Mouse (Mus musculus) kidney, adult 2 months (tissue): ENCODE measurements around the gene Nhsl2. TPM values are rescaled to one million over a fixed set of nuclear protein-coding genes. Genes with fewer than 3 reads are reported as not detected.
A peak's percentile ranks its signal among the peaks of the same experiment; 100 is the strongest.

Source experiments
- DNase-seq: peaks from one replicate; pipeline ENCODE4 v3.0.0; 2021
- H3K27ac ChIP-seq: fragments of 200-500 bp; 2 replicates; pipeline ENCODE4 v1.5.1; 2012; ENCODE audit warnings: low read depth, low read length, control low read depth, inconsistent platforms; ENCODE audit not compliant: insufficient read depth
- H3K27me3 ChIP-seq: fragments of 200-500 bp; replicated peaks from 2 replicates; pipeline ENCODE4 v1.6.1; 2012; ENCODE audit warnings: mild to moderate bottlenecking, moderate library complexity, low read length, inconsistent platforms; ENCODE audit not compliant: control insufficient read depth, insufficient read depth
- H3K36me3 ChIP-seq: fragments of 200-500 bp; 2 replicates; pipeline ENCODE4 v1.6.1; 2012; ENCODE audit warnings: mild to moderate bottlenecking, moderate library complexity, low read length, inconsistent platforms; ENCODE audit not compliant: control insufficient read depth, insufficient read depth
- H3K4me1 ChIP-seq: fragments of 200-500 bp; 2 replicates; pipeline ENCODE4 v1.6.1; 2011; ENCODE audit warnings: low read length; ENCODE audit not compliant: control insufficient read depth, insufficient read depth
- H3K4me3 ChIP-seq: fragments of 200-500 bp; 2 replicates; pipeline ENCODE4 v1.5.1; 2011; ENCODE audit warnings: mild to moderate bottlenecking, low read depth, low read length, control low read depth; ENCODE audit not compliant: insufficient read depth
- CTCF ChIP-seq: fragments of 200-500 bp; conservative IDR thresholded peaks from 2 replicates; pipeline ENCODE4 v1.5.1; 2011; ENCODE audit warnings: low read depth, mild to moderate bottlenecking, control low read depth, low read length, moderate library complexity, mixed read lengths; ENCODE audit not compliant: insufficient read depth, insufficient read length
- POLR2A ChIP-seq: fragments of 200-500 bp; IDR thresholded peaks from one replicate; pipeline ENCODE4 v1.6.1; 2011; ENCODE audit warnings: low read depth, low read length, control low read depth
- WGBS: fragments of 180-500 bp; shearing (Covaris S2); methylation state at CpG from one replicate; pipeline ENCODE4 v1.1.7; 2018; 5-methylcytosine and 5-hydroxymethylcytosine counted together
- polyA plus RNA-seq: library from polyadenylated mRNA; depleted of rRNA; stranded (reverse); fragments of >200 nt; gene quantifications from 2 replicates; pipeline ENCODE4 v1.2.3, GENCODE M21; 2012

The Nhsl2 gene
- polyA plus RNA-seq, 1 experiment, result 4.0 TPM

DNA sequence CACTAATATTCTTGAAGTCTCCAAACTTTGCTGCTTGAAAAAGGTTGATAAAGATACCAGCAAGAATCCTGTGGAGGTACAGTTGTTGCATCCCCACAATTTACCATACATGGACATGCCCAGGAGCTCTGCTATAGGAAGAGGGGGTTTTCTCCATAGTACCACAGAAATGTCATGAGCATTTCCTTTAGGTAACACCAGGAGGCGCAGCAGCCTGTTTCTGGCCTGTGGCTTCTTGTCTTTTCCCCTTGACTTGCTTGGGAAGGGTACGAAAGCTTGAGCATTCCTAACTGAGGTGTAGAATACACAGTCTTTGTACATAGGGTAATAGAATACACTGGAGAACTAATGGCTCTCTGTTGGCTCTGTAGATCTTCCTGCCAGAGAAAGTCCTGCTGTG, 132.3 kb downstream of the Nhsl2 start:
- TF ChIP-seq POLR2A (no peak), CTCF (peak; percentile 41; the same call in 1 of the 2 replicates)

DNA sequence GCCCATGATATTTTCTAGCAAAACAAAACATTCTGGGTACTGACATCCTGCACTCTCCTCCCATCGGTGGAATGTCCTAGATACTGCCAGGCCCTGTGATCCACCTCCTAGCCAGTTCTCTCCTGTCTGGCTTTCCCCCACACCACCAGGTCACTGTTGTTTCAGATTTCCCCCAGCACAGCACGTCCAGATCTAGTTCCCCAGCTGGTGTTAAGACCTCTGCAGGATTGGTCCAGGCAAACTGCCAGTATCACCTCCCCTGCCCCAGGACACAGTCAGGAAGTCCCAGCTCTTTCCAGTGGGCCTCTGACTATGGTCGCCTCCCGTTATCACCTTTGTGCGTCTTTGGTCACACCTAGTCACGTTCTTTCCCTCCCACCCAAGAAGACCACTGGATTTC, 134.5 kb downstream of the Nhsl2 start:
- Histone ChIP-seq H3K27me3 (no peaks in the 10 kb centered on the region), H3K27ac (no peak overlapping the region), H3K4me3 (no peak overlapping the region), H3K4me1 (peaks cover 3% of the 10 kb centered on the region; the same call in 1 of the 2 replicates), H3K36me3 (no peaks in the 10 kb centered on the region)
- no peak for DNase-seq
- TF ChIP-seq POLR2A (no peak), CTCF (no peak)
- 34% methylated on average over 6 of the region's 6 CpGs for WGBS

More for the DNA sequence above, 132.3 kb downstream of the Nhsl2 start:
- WGBS, result 42% methylated on average over 2 of the region's 2 CpGs
- H3K36me3 ChIP-seq, result no peaks in the 10 kb centered on the region
- no peaks in the 10 kb centered on the region for H3K27me3 ChIP-seq
- no peak overlapping the region for H3K27ac ChIP-seq
- no peak for DNase-seq
- H3K4me3 ChIP-seq, result no peak overlapping the region
- H3K4me1 ChIP-seq, result peaks cover 3% of the 10 kb centered on the region; the same call in 1 of the 2 replicates

DNA sequence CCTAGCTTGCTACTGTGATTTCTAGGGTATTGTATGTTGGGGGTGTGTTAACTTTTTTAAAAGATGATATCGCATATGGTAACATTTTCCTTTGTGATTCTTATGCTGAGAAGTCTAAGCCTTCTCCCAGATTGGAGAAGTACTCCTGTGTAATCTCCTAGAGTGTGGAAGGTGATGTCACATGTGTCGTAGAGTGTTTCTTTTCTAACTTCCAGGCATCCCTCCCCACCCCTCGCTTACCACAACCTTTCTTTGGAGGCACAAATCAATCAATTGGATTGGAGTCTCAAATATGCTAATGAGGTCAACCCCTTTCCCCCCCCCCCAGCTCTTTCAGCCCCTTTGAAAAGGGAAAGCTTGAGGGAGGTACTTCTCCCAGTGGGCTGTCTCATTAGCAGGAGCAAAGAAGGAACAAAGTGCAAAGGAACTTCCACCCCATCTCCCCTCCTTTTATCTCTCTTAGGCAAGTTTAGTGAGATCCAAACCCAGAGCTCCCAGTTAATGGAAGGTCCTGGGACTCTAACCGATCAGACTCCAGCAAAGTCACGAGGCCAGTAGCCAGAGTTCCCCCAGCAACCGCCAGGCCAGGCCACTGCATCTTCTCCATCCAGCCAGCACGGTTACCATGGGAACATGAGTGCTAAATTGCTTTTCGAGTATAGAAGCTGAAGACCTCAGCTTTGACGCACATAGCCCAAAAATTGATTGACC, 137.6 kb downstream of the Nhsl2 start:
- Histone ChIP-seq H3K4me3 (no peak overlapping the region), H3K27me3 (no peaks in the 10 kb centered on the region), H3K27ac (no peak overlapping the region), H3K4me1 (no peaks in the 10 kb centered on the region), H3K36me3 (no peaks in the 10 kb centered on the region)
- TF ChIP-seq CTCF, result no peak
- no peak for TF ChIP-seq POLR2A
- DNase-seq, result no peak
- 67% methylated on average over 9 of the region's 9 CpGs for WGBS

DNA sequence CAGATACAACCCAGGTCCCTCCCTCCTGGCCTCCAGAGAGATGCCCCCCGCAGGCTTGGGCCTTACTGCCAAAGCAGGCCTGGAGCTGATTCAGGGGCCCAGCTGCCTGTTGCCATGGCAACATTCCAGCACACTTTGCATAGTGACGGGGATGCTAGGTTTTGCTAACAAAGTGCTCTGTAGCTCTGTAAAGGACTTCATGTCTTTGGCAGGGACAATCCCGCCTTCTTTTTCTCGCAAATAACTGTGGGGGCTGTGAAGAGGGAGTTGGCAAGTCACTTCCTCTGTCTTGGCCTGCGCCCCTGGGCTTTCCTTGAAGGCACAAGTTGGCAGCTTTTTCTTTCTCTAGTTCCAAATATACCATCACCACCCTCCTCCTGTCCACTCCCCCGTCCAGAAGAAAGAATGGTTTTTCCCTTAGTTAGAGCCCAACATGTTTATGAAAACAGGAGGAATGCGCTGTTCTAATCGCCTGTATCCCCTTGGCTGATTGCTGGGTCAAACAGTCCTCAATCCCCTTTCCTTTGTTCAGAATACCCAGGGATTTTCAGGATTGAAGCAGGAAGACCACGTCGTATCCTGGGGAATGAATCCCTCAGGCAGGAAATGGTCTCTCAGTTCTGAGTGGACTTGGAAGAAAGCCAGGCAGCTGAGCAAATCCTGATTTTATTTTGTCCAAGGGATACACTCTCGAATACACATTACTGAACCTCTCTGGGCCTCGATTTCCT, 144.8 kb downstream of the Nhsl2 start:
- Histone ChIP-seq H3K4me3 (no peak overlapping the region), H3K27me3 (no peaks in the 10 kb centered on the region), H3K36me3 (no peaks in the 10 kb centered on the region), H3K4me1 (no peaks in the 10 kb centered on the region), H3K27ac (peak overlapping the region; percentile 68; the same call in 1 of the 2 replicates)
- whole genome bisulfite sequencing, result 50% methylated on average over 12 of the region's 12 CpGs
- DNase-seq, result peak; percentile 49
- TF ChIP-seq CTCF (no peak), POLR2A (no peak)

DNA sequence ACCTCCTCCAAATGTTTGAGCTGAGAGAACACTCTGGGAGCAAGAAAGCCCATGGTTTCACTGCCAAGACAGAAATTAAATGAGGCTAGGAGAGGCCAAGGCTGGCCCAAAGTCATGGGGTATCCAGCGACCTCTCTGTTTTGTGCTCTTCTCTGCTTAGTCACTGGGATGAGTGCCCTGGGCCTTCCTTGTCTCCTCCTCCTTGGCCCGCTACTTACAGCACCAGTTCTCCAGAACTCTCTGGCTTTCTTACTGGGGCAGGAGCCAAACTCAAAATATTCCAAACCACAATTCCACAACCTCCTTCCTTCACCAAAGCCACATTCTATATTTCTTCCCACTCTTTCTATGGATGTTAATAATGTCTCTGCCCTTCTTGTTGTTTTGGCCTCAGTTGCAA, 147.5 kb downstream of the Nhsl2 start:
- 89% methylated on average over 2 of the region's 2 CpGs for WGBS
- no peaks in the 10 kb centered on the region for H3K36me3 ChIP-seq
- H3K4me3 ChIP-seq, result no peak overlapping the region
- DNase-seq, result no peak
- TF ChIP-seq POLR2A (no peak), CTCF (no peak)
- no peaks in the 10 kb centered on the region for H3K27me3 ChIP-seq
- H3K27ac ChIP-seq, result no peak overlapping the region
- no peaks in the 10 kb centered on the region for H3K4me1 ChIP-seq

DNA sequence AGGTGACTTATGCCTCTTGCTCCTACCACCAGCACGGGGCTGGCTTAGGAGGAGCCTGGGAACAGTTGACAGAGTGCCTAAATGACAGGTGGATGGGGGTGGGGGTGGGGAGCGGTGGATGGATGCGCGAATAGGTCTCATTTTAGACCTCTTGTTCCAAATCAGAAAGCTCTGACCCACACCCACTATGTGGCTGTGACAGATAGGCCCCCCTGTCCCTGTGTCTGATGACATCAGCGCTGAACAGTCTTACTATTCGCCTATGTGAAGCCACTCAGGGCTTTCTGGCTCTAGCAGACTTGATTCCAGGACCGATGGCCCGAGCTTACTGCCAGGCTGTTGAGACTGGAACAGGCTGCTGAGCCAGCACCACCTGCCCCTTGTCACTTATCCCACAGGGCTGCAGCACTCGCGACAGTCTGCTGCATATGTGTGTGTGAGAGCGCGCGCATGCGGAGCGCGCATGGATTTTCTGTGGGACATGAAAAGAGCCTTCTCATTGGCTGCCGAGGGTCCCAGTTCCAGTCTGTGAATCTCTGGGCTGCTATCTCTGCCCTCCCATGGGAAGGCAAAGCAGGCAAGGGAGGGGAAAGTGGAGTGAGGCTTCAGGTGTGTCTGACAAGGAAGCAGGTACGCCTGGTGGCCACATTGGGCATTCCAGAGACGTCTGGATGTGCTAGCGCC, 154.6 kb downstream of the Nhsl2 start:
- Histone ChIP-seq H3K4me3 (no peak overlapping the region), H3K36me3 (no peaks in the 10 kb centered on the region), H3K4me1 (no peaks in the 10 kb centered on the region), H3K27ac (no peak overlapping the region), H3K27me3 (no peaks in the 10 kb centered on the region)
- no peak for TF ChIP-seq POLR2A
- TF ChIP-seq CTCF, result no peak
- no peak for DNase-seq
- 19% methylated on average over 20 of the region's 20 CpGs for WGBS

DNA sequence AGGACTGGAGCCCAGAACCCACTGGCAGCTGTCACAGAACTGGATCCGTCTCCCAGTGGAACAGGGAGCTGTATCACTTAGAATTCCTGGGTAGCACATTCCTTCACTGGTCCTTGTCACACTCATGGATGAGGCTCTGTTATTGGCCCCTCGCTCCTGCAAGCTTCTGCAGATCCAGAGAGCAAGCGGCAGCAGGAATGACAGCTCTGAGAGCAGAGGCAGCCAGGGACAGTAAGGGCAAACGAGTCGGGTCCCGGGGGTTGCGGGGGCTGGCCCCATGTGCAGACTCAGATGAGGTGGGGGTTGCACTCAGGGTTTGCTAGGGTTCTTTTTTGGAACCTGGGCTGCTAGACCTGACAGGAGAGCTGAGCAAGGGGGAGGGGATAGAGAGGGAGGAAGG, 155.2 kb downstream of the Nhsl2 start:
- TF ChIP-seq CTCF, result no peak
- no peak for TF ChIP-seq POLR2A
- H3K4me3 ChIP-seq, result no peak overlapping the region
- no peak overlapping the region for H3K27ac ChIP-seq
- DNase-seq, result no peak
- 29% methylated on average over 7 of the region's 7 CpGs for WGBS
- no peaks in the 10 kb centered on the region for H3K36me3 ChIP-seq
- H3K27me3 ChIP-seq, result no peaks in the 10 kb centered on the region
- H3K4me1 ChIP-seq, result no peaks in the 10 kb centered on the region
